Mouse (Mus musculus) olfactory bulb, adult 2 months (tissue): ENCODE measurements around the gene Dennd5a. TPM values are rescaled to one million over a fixed set of nuclear protein-coding genes. Genes with fewer than 3 reads are reported as not detected.

Experiments used
- H3K27ac ChIP-seq: fragments of 200-500 bp; 2 replicates; pipeline ENCODE4 v1.5.1; 2012; ENCODE audit warnings: low read depth, low read length; ENCODE audit not compliant: insufficient read depth
- H3K4me1 ChIP-seq: fragments of 200-500 bp; 2 replicates; pipeline ENCODE4 v1.6.1; 2012; ENCODE audit warnings: low read length; ENCODE audit not compliant: control insufficient read depth, insufficient read depth
- H3K4me3 ChIP-seq: fragments of 200-500 bp; 2 replicates; pipeline ENCODE4 v1.5.1; 2012; ENCODE audit warnings: mild to moderate bottlenecking, low read depth, low read length, moderate library complexity; ENCODE audit not compliant: insufficient read depth
- CTCF ChIP-seq: fragments of 200-500 bp; IDR thresholded peaks from 2 replicates; pipeline ENCODE4 v1.5.1; 2012; ENCODE audit warnings: low read depth, mild to moderate bottlenecking, low read length, moderate library complexity; ENCODE audit not compliant: insufficient read depth
- POLR2A ChIP-seq: fragments of 200-500 bp; IDR thresholded peaks from 2 replicates; pipeline ENCODE4 v1.6.1; 2012; ENCODE audit warnings: mild to moderate bottlenecking, low read depth, low read length, moderate library complexity; ENCODE audit not compliant: insufficient read depth
- WGBS: fragments of 180-500 bp; shearing (Covaris S2); methylation state at CpG from one replicate; pipeline ENCODE4 v1.1.7; 2018; 5-methylcytosine and 5-hydroxymethylcytosine counted together
- polyA plus RNA-seq: library from polyadenylated mRNA; stranded (reverse); fragments of >200 nt; gene quantifications from 2 replicates; pipeline ENCODE4 v1.2.4, GENCODE M21; 2012; ENCODE audit warnings: low replicate concordance; ENCODE audit not compliant: missing spikeins, insufficient read depth, insufficient read length

Dennd5a gene
- polyA plus RNA-seq, 1 experiment = 223 TPM

GRCm38 (mm10) chr7:109968924-109969450 is 8.7 kb upstream of the Dennd5a start:
- H3K27ac ChIP-seq = no peak overlapping the region; the same call in 1 of the 2 replicates
- no peak for TF ChIP-seq POLR2A
- TF ChIP-seq CTCF = no peak

GRCm38 (mm10) chr7:109967805-109968579 is 7.7 kb upstream of the Dennd5a start:
- H3K4me3 ChIP-seq = no peak overlapping the region
- TF ChIP-seq CTCF (no peak), POLR2A (no peak)
- WGBS = 36% methylated on average over 11 of the region's 11 CpGs

More at GRCm38 (mm10) chr7:109968924-109969450, 8.7 kb upstream of the Dennd5a start:
- Histone ChIP-seq H3K4me3 (no peak overlapping the region), H3K4me1 (peaks cover 6% of the 10 kb centered on the region; the same call in 1 of the 2 replicates)
- 0% methylated on average over 2 of the region's 2 CpGs for WGBS

GRCm38 (mm10) chr7:109965658-109966057 is 5.4 kb upstream of the Dennd5a start:
- Histone ChIP-seq H3K27ac (no peak overlapping the region), H3K4me3 (no peak overlapping the region), H3K4me1 (peaks cover 8% of the 10 kb centered on the region; the same call in 1 of the 2 replicates)
- no peak for TF ChIP-seq CTCF
- no peak for TF ChIP-seq POLR2A

More at GRCm38 (mm10) chr7:109967805-109968579, 7.7 kb upstream of the Dennd5a start:
- Histone ChIP-seq H3K27ac (no peak overlapping the region), H3K4me1 (peaks cover 6% of the 10 kb centered on the region; the same call in 1 of the 2 replicates)

- TF ChIP-seq CTCF (no peak), POLR2A (no peak)
- no peak overlapping the region for H3K27ac ChIP-seq
- no peak overlapping the region for H3K4me3 ChIP-seq
- H3K4me1 ChIP-seq = peaks cover 8% of the 10 kb centered on the region; the same call in 1 of the 2 replicates
- WGBS = 97% methylated on average over 4 of the region's 4 CpGs
Observed at GRCm38 (mm10) chr7:109963707-109964106, 3.4 kb upstream of the Dennd5a start.

- TF ChIP-seq POLR2A (no peak), CTCF (no peak)
- H3K27ac ChIP-seq = no peak overlapping the region
- no peak overlapping the region for H3K4me3 ChIP-seq
- H3K4me1 ChIP-seq = peaks cover 3% of the 10 kb centered on the region; the same call in 1 of the 2 replicates
- 73% methylated on average over 4 of the region's 4 CpGs for WGBS
Observed at GRCm38 (mm10) chr7:109962596-109962995, 2.3 kb upstream of the Dennd5a start.

GRCm38 (mm10) chr7:109961570-109961969 is 1.3 kb upstream of the Dennd5a start:
- 79% methylated on average over 2 of the region's 2 CpGs for WGBS
- H3K4me1 ChIP-seq = peaks cover 2% of the 10 kb centered on the region; the same call in 1 of the 2 replicates
- TF ChIP-seq CTCF (no peak), POLR2A (no peak)
- H3K27ac ChIP-seq = no peak overlapping the region
- H3K4me3 ChIP-seq = no peak overlapping the region

- Histone ChIP-seq H3K4me3 (peak overlapping the region; percentile 98), H3K27ac (peak overlapping the region; percentile 99), H3K4me1 (peaks cover 5% of the 10 kb centered on the region; the same call in 1 of the 2 replicates)
- WGBS = 8% methylated on average over 13 of the region's 13 CpGs
- TF ChIP-seq POLR2A (no peak), CTCF (no peak)
Observed at GRCm38 (mm10) chr7:109960613-109961154, 414 bp upstream of the Dennd5a start.

GRCm38 (mm10) chr7:109958843-109959715 is 1.2 kb downstream of the Dennd5a start:
- 2% methylated on average over 18 of the region's 18 CpGs for WGBS
- TF ChIP-seq POLR2A (no peak), CTCF (no peak)
- Histone ChIP-seq H3K4me1 (peaks cover 5% of the 10 kb centered on the region; the same call in 1 of the 2 replicates), H3K27ac (no peak overlapping the region), H3K4me3 (peak overlapping the region; percentile 98)
